Mouse (Mus musculus): ENCODE results near the gene Noc2l. TPM values are rescaled to one million over a fixed set of nuclear protein-coding genes. Genes with fewer than 3 reads are reported as not detected.

The Noc2l gene
- 122 and 124 TPM in 2 replicates for polyA plus RNA-seq (2016; fragmentation: Nextera tagmentation; extraction: Ambion mirVana)

- H3K36me3 ChIP-seq (replicated peaks): peaks cover 67% of the 10 kb centered on the region
- H3K9me3 ChIP-seq: no peaks in the 10 kb centered on the region
- no peaks in the 10 kb centered on the region for H3K27me3 ChIP-seq (ENCODE audit: poor library complexity, severe bottlenecking)
- peak within 1 kb of the TSS; percentile 93 for H3K4me3 ChIP-seq
- WGBS: under 1% methylated on average over 89 of the region's 90 CpGs
- peak within 1 kb of the TSS; percentile 93 for H3K27ac ChIP-seq
- peaks cover 28% of the 10 kb centered on the region for H3K4me1 ChIP-seq
- DNase-seq (ENCODE audit: extremely low spot score, low spot score): peak; percentile 95
Observed at GRCm38 (mm10) chr4:156235808-156236533, at the start of gene Noc2l. Gene Noc2l (plus strand): TSS chr4:156236010.

DNA sequence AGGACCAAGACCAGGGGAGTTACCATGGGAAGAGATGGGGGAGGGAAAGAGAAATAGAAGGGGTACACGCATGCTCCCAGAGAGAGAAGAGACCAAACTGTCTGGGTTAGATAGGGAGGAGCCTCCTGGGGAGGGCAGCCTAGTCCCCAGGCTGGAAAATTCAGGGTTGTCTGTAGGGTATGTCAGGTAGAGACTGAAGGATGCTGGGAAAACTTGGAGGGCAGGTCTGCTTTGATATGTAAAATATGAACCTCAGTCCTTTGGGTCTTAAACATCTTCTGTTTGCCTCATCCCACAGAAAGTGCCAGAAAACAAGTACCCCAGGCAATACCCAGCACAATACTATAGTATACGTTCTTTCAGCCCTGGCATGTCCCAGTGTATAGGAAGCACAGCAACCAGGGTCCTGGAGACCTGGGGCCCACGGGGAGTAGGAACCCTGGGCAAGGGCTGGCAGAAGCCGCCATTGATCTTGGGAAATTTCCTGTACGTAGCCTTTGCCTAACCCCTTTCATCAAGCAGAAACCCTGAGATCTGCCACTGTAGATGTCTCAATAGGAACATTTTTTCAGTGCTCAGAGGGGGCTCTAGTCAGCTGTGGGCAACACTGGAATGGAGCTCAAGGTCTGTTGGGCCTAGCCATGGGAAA lies 47.5 kb upstream of the Noc2l start:
- no peaks in the 10 kb centered on the region for H3K9me3 ChIP-seq
- 41% methylated on average over 5 of the region's 5 CpGs for WGBS
- H3K27ac ChIP-seq: peak overlapping the region; percentile 89
- DNase-seq (ENCODE audit: extremely low spot score, low spot score): no peak
- peaks cover 82% of the 10 kb centered on the region for H3K36me3 ChIP-seq (replicated peaks)
- no peaks in the 10 kb centered on the region for H3K27me3 ChIP-seq (ENCODE audit: poor library complexity, severe bottlenecking)
- H3K4me1 ChIP-seq: peaks cover 99% of the 10 kb centered on the region
- peak overlapping the region; percentile 52 for H3K4me3 ChIP-seq

GRCm38 (mm10) chr4:156188811-156189323 lies 46.9 kb upstream of the Noc2l start:
- Histone ChIP-seq H3K27ac (peak overlapping the region; percentile 89), H3K27me3 (ENCODE audit: poor library complexity, severe bottlenecking) (no peaks in the 10 kb centered on the region), H3K36me3 (replicated peaks) (peaks cover 82% of the 10 kb centered on the region), H3K4me3 (peak overlapping the region; percentile 52), H3K4me1 (peaks cover 99% of the 10 kb centered on the region), H3K9me3 (no peaks in the 10 kb centered on the region)
- 1% methylated on average over 6 of the region's 6 CpGs for WGBS
- DNase-seq (ENCODE audit: extremely low spot score, low spot score): peak; percentile 72

DNA sequence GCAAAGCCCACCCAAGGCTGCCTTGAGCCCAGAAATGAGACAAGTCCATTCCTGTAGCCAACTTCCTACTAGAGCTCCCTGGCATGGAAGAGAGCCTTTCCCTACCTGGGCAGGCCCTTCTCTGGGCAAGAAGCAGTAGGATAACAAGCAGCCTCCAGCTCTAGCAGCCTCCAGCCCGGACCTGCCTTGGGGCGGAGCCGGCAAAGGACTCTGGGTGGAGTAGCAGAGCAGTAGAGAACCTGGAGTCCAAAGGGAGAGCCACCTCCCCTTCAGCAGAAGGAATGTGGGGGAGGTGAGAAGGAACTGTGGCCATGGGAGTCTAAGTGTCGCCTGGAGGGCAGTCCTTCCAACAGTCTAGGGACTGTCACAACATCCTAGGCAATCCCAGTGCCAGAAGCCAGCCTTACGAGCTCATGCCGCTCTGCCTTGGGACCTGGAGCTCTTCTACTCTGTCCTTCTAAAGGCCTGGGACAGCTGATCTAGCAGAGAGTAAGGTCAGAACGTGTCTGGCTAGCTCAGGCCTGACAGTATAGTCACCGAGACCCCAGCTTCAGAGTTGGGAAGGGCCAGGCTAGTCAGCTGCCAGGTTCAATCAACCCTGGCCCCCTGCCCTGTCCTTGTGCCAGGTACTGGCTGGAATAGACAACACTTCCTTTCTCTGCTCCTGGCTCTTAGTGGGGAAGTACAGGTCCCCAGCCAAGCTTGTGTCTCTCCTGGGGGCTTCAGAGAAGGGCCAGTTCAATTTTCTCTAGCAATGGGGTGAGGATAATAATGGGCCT lies 43.2 kb upstream of the Noc2l start:
- Histone ChIP-seq H3K9me3 (no peaks in the 10 kb centered on the region), H3K27ac (peak overlapping the region; percentile 56), H3K36me3 (replicated peaks) (peaks cover 66% of the 10 kb centered on the region), H3K4me1 (peaks cover 93% of the 10 kb centered on the region), H3K4me3 (peak overlapping the region; percentile 92), H3K27me3 (ENCODE audit: poor library complexity, severe bottlenecking) (no peaks in the 10 kb centered on the region)
- 59% methylated on average over 8 of the region's 8 CpGs for WGBS
- no peak for DNase-seq (ENCODE audit: extremely low spot score, low spot score)

- H3K27ac ChIP-seq: peak overlapping the region; percentile 56; the same call in 1 of the 2 replicates
- no peaks in the 10 kb centered on the region for H3K9me3 ChIP-seq
- H3K4me3 ChIP-seq: peak overlapping the region; percentile 92
- H3K4me1 ChIP-seq: peaks cover 93% of the 10 kb centered on the region
- peaks cover 61% of the 10 kb centered on the region for H3K36me3 ChIP-seq (replicated peaks)
- WGBS: 22% methylated on average over 2 of the region's 2 CpGs
- DNase-seq (ENCODE audit: extremely low spot score, low spot score): no peak
- H3K27me3 ChIP-seq (ENCODE audit: poor library complexity, severe bottlenecking): no peaks in the 10 kb centered on the region
Observed at GRCm38 (mm10) chr4:156193200-156193590, 42.6 kb upstream of the Noc2l start.

DNA sequence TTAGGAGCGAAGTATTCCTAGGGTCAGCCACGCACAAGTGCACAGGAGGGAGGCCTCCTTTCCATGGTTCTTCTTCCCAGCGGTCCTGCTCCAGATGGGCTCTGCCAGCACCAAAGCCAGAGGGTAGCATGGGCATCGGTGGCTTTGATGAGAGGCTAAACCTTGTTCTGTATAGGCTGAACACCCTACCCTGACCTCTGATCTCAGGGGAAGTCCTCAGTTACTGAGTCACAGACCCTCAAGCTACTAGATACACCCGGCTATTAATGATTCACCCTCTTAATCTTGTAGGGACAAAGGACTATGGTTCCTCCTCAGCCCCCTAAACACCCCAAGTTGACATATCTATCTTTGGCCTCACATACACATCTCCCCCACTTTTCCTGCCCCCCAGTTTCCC lies 41.9 kb upstream of the Noc2l start:
- Histone ChIP-seq H3K27ac (0 out of 2 replicates have a peak overlapping the region, but pooled peaks have one; percentile 56), H3K4me1 (peaks cover 92% of the 10 kb centered on the region), H3K36me3 (replicated peaks) (peaks cover 61% of the 10 kb centered on the region), H3K9me3 (no peaks in the 10 kb centered on the region), H3K27me3 (ENCODE audit: poor library complexity, severe bottlenecking) (no peaks in the 10 kb centered on the region), H3K4me3 (peak overlapping the region; percentile 92; the same call in 1 of the 2 replicates)
- DNase-seq (ENCODE audit: extremely low spot score, low spot score): no peak
- WGBS: 71% methylated on average over 5 of the region's 5 CpGs

- Histone ChIP-seq H3K4me1 (peaks cover 88% of the 10 kb centered on the region), H3K27me3 (ENCODE audit: poor library complexity, severe bottlenecking) (no peaks in the 10 kb centered on the region), H3K36me3 (replicated peaks) (peaks cover 61% of the 10 kb centered on the region), H3K9me3 (no peaks in the 10 kb centered on the region), H3K4me3 (peak overlapping the region; percentile 92; the same call in 1 of the 2 replicates), H3K27ac (0 out of 2 replicates have a peak overlapping the region, but pooled peaks have one; percentile 40)
- WGBS: 29% methylated on average over 6 of the region's 6 CpGs
- no peak for DNase-seq (ENCODE audit: extremely low spot score, low spot score)
Observed at GRCm38 (mm10) chr4:156194346-156194745, 41.5 kb upstream of the Noc2l start.

GRCm38 (mm10) chr4:156195927-156196870 lies 39.6 kb upstream of the Noc2l start:
- Histone ChIP-seq H3K27ac (peak overlapping the region; percentile 96), H3K36me3 (replicated peaks) (peaks cover 43% of the 10 kb centered on the region), H3K4me1 (peaks cover 69% of the 10 kb centered on the region), H3K27me3 (ENCODE audit: poor library complexity, severe bottlenecking) (no peaks in the 10 kb centered on the region), H3K9me3 (no peaks in the 10 kb centered on the region), H3K4me3 (peak overlapping the region; percentile 92)
- DNase-seq (ENCODE audit: extremely low spot score, low spot score): peak; percentile 40
- WGBS: 4% methylated on average over 35 of the region's 35 CpGs

DNA sequence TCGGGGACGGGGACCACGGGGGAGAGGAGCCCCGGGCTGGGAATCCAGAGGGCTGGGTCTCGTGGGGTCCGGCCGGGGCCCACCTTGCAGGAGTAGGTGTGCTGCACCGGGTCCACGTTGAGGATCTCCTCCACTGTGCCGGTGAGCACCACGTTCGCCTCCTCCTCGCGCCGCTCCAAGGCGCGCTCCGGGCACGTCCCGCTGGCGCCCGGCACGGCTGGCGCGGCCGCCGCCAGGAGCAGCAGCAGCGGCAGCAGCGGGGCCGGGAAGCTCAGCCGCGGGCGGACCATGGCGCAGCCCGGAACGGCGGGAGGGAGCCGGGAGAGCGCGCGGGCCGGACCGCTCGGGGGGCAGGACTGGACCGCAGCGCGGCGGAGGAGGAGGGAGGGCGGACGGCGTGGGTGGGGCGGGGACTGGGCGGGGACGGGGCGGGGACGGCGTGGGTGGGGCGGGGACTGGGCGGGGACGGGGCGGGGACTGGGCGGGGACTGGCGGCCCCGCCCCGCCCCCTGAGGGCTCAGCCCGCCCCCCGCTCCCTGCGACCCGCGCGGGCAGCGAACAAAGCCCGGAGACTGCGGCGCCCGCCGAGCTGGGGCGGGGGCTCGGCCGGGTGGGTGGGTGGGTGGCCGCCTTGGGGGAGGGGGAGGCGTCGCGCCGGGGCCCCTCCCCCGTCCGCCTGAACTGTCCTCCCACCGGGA lies 38.5 kb upstream of the Noc2l start, which contains the start of gene Agrn:
Gene Agrn (minus strand): TSS at position 358 of the 698 bp plus-strand sequence.
- peak within 1 kb of the TSS; percentile 96 for H3K27ac ChIP-seq
- H3K4me3 ChIP-seq: peak within 1 kb of the TSS; percentile 92
- DNase-seq (ENCODE audit: extremely low spot score, low spot score): no peak
- peaks cover 62% of the 10 kb centered on the region for H3K4me1 ChIP-seq
- no peaks in the 10 kb centered on the region for H3K9me3 ChIP-seq
- peaks cover 4% of the 10 kb centered on the region for H3K27me3 ChIP-seq (ENCODE audit: poor library complexity, severe bottlenecking)
- H3K36me3 ChIP-seq (replicated peaks): peaks cover 32% of the 10 kb centered on the region
- WGBS: under 1% methylated on average over 51 of the region's 88 CpGs

DNA sequence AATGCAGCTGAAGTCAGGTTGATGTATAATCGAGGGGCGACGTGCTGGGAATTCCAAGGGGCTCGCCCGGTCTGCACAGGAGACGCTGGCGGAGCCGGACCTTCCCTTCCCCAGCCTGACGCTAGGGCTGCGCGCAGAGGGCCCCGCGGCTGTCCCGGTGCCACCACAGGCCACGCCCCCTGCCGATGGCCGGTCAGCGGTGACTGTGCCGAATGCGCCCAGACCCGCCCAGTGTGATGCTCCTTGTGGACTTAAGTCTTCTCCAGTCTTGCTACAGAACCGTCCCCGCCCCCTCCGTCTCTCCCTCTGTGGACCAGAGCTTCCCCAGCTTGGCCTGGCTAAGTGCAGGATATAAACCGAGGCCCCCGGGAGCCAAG lies 38.0 kb upstream of the Noc2l start:
- Histone ChIP-seq H3K27me3 (ENCODE audit: poor library complexity, severe bottlenecking) (peaks cover 10% of the 10 kb centered on the region), H3K4me3 (peak overlapping the region; percentile 92), H3K4me1 (peaks cover 62% of the 10 kb centered on the region), H3K36me3 (replicated peaks) (peaks cover 27% of the 10 kb centered on the region), H3K27ac (peak overlapping the region; percentile 96), H3K9me3 (no peaks in the 10 kb centered on the region)
- DNase-seq (ENCODE audit: extremely low spot score, low spot score): peak; percentile 93
- WGBS: under 1% methylated on average over 26 of the region's 26 CpGs
